Mouse (Mus musculus) hindbrain, embryonic 16.5 days (tissue): ENCODE results near the gene Zfyve28. TPM values are rescaled to one million over a fixed set of nuclear protein-coding genes. Genes with fewer than 3 reads are reported as not detected.

Source experiments
- ATAC-seq: fragments of 200-750 bp; cut with Nextera tagmentation; 2 replicates; pipeline ENCODE4 v1.8.0; 2017; ENCODE audit warnings: moderate TSS enrichment, moderate library complexity
- H3K27ac ChIP-seq: fragments of 300-500 bp; sonication (generic); 2 replicates; pipeline ENCODE4 v1.5.1; 2014; ENCODE audit warnings: low read depth, mild to moderate bottlenecking, control low read depth, low read length, moderate library complexity
- H3K27me3 ChIP-seq: fragments of 300-500 bp; sonication (generic); replicated peaks from 2 replicates; pipeline ENCODE4 v1.6.1; 2014; ENCODE audit warnings: low read length; ENCODE audit not compliant: control insufficient read depth, insufficient read depth
- H3K36me3 ChIP-seq: fragments of 300-500 bp; sonication (generic); 2 replicates; pipeline ENCODE4 v1.6.1; 2014; ENCODE audit warnings: mild to moderate bottlenecking, low read length, moderate library complexity, mixed read lengths; ENCODE audit not compliant: control insufficient read depth, insufficient read depth
- H3K4me1 ChIP-seq: fragments of 300-500 bp; sonication (generic); 2 replicates; pipeline ENCODE4 v1.6.1; 2014; ENCODE audit warnings: low read depth, low read length; ENCODE audit not compliant: control insufficient read depth, insufficient read depth
- H3K4me2 ChIP-seq: fragments of 300-500 bp; sonication (generic); 2 replicates; pipeline ENCODE4 v1.6.1; 2014; ENCODE audit warnings: mild to moderate bottlenecking, low read length, control low read depth, moderate library complexity
- H3K4me3 ChIP-seq: fragments of 300-500 bp; sonication (generic); 2 replicates; pipeline ENCODE4 v1.5.1; 2014; ENCODE audit warnings: mild to moderate bottlenecking, low read length, control low read depth, moderate library complexity
- H3K9ac ChIP-seq: fragments of 300-500 bp; sonication (generic); 2 replicates; pipeline ENCODE4 v1.6.1; 2014; ENCODE audit warnings: low read depth, mild to moderate bottlenecking, control low read depth, low read length, moderate library complexity
- H3K9me3 ChIP-seq: fragments of 300-500 bp; sonication (generic); 2 replicates; pipeline ENCODE4 v1.6.1; 2014; ENCODE audit warnings: mild to moderate bottlenecking, low read length, moderate library complexity; ENCODE audit not compliant: control insufficient read depth
- WGBS: fragments of 180-500 bp; shearing (Covaris S2); extraction: QIAGEN DNeasy Blood & Tissue Kit; methylation state at CpG from one replicate; pipeline ENCODE4 v1.1.7; 2014; 5-methylcytosine and 5-hydroxymethylcytosine counted together
- polyA plus RNA-seq: library from polyadenylated mRNA; unstranded; fragments of >200 nt; fragmentation: Nextera tagmentation; extraction: Ambion mirVana; gene quantifications from 2 replicates; pipeline ENCODE4 v1.2.1, GENCODE M21; 2015

Zfyve28 gene
- polyA plus RNA-seq, 1 experiment from 2014 or later, result 4.6 TPM

- no peak overlapping the region for H3K27ac ChIP-seq
- H3K4me3 ChIP-seq, result no peak overlapping the region
- 79% methylated on average over 6 of the region's 6 CpGs for WGBS
- peaks cover 4% of the 10 kb centered on the region; the same call in 1 of the 2 replicates for H3K4me1 ChIP-seq
- H3K36me3 ChIP-seq, result no peaks in the 10 kb centered on the region
- no peak for ATAC-seq
- no peak overlapping the region for H3K9ac ChIP-seq
- peaks cover 2% of the 10 kb centered on the region; the same call in 1 of the 2 replicates for H3K27me3 ChIP-seq
- no peaks in the 10 kb centered on the region for H3K9me3 ChIP-seq
- H3K4me2 ChIP-seq, result no peak overlapping the region
Measured at GRCm38 (mm10) chr5:34293363-34293762, 5.1 kb upstream of the Zfyve28 start.

GRCm38 (mm10) chr5:34289286-34289685 is 1.0 kb upstream of the Zfyve28 start:
- H3K27me3 ChIP-seq, result peaks cover 9% of the 10 kb centered on the region
- no peak overlapping the region for H3K9ac ChIP-seq
- no peaks in the 10 kb centered on the region for H3K9me3 ChIP-seq
- no peak overlapping the region; the same call in 1 of the 2 replicates for H3K4me2 ChIP-seq
- H3K4me1 ChIP-seq, result peaks cover 15% of the 10 kb centered on the region
- no peak overlapping the region for H3K27ac ChIP-seq
- ATAC-seq, result no peak
- H3K4me3 ChIP-seq, result no peak overlapping the region
- WGBS, result 59% methylated on average over 2 of the region's 2 CpGs
- no peaks in the 10 kb centered on the region for H3K36me3 ChIP-seq

DNA sequence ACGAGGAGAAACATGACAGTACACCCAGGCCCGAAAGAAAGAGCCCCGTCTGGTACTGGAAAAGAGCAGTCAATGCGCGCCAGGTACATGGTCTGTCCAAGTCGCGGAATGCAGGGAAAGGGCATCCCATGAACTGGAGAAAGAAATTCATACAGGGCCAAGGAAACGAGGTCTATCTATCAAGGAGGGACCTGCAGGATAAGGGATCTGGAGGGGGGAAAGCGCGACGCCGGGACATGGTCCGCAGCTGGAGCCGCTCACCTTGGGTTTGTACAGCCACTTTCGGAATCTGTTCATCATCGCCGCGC is 457 bp downstream of the Zfyve28 start:
- no peaks in the 10 kb centered on the region for H3K36me3 ChIP-seq
- H3K9me3 ChIP-seq, result no peaks in the 10 kb centered on the region
- H3K4me1 ChIP-seq, result peaks cover 15% of the 10 kb centered on the region
- peak overlapping the region; percentile 79 for H3K9ac ChIP-seq
- H3K27ac ChIP-seq, result peak overlapping the region; percentile 73
- H3K27me3 ChIP-seq, result peaks cover 9% of the 10 kb centered on the region
- H3K4me3 ChIP-seq, result peak overlapping the region; percentile 81
- no peak for ATAC-seq
- peak overlapping the region; percentile 72 for H3K4me2 ChIP-seq
- under 1% methylated on average over 16 of the region's 18 CpGs for WGBS

DNA sequence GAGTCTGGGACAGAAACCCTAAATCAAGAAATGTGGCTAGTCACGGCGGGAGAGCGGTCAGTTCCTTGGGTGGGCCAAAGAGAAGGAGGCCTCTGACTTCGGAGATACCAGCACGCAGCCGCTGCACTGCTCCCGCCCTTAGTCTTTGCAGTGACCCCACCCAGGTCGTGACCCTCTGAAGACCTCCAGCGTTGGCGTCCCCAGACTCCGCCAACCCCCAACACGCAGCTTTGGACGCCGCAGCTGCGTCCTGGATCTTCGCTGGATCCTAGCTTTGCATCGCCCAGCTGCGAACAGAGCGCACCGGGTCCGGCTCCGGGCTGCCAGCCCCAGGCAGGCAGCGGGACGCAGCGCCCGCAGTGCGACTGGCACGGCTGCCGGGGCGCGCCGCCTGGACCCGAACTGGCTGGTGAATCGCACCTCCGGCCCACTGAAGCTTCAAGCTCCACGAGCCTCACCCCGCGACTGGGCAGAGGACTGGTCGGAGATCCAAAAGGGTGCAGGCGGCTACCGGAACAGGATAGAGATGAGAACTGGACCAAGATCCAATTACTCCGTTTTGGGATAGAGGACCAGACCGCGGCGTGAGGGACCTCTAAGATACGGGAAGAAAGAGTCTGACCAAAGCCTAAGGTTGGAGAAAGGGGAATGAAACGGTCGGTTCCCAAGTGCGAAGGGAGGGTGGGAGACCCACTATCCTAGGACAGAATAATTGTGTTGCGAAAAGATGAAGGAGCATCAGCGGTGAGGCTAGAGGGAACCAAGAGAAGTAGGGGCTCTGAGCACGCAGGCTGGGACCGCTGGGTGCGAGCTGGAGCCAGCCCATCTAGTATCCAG is 1.0 kb downstream of the Zfyve28 start:
- under 1% methylated on average over 50 of the region's 54 CpGs for WGBS
- H3K27me3 ChIP-seq, result peaks cover 9% of the 10 kb centered on the region
- no peak; the same call in 1 of the 2 replicates for ATAC-seq
- H3K27ac ChIP-seq, result no peak overlapping the region
- peak overlapping the region; percentile 72 for H3K4me2 ChIP-seq
- peaks cover 15% of the 10 kb centered on the region for H3K4me1 ChIP-seq
- H3K36me3 ChIP-seq, result no peaks in the 10 kb centered on the region
- peak overlapping the region; percentile 79 for H3K9ac ChIP-seq
- no peaks in the 10 kb centered on the region for H3K9me3 ChIP-seq
- peak overlapping the region; percentile 81 for H3K4me3 ChIP-seq

- H3K27me3 ChIP-seq, result peaks cover 9% of the 10 kb centered on the region
Measured at GRCm38 (mm10) chr5:34286516-34286915, 1.7 kb downstream of the Zfyve28 start.

DNA sequence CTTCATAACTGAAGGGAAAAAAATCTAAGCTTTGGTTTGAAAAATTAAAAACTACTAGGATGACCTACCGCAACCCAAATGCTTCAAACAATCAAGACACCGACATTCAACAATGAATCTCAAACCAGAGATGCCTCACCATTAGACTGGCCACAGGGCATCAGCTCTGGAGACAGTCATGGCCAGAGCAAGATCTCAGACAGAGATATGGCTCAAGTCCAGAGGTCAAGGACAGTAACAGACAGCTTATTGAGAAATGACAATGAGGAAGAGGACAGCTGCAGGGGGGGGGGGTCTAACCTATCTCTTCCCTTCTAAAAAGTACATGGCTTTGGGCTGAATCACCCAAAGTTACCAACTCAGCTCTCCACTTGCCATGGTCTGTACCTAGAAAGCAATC is 3.0 kb downstream of the Zfyve28 start:
- H3K4me2 ChIP-seq, result no peak overlapping the region
- no peak overlapping the region for H3K4me3 ChIP-seq
- ATAC-seq, result no peak
- H3K36me3 ChIP-seq, result no peaks in the 10 kb centered on the region
- H3K27me3 ChIP-seq, result peaks cover 9% of the 10 kb centered on the region
- H3K4me1 ChIP-seq, result peaks cover 15% of the 10 kb centered on the region
- WGBS, result 91% methylated on average over 2 of the region's 2 CpGs
- H3K9ac ChIP-seq, result no peak overlapping the region
- no peaks in the 10 kb centered on the region for H3K9me3 ChIP-seq
- H3K27ac ChIP-seq, result no peak overlapping the region

More at GRCm38 (mm10) chr5:34286516-34286915, 1.7 kb downstream of the Zfyve28 start:
- Histone ChIP-seq H3K9me3 (no peaks in the 10 kb centered on the region), H3K4me2 (peak overlapping the region; percentile 72), H3K27ac (no peak overlapping the region), H3K36me3 (no peaks in the 10 kb centered on the region), H3K4me3 (peak overlapping the region; percentile 81), H3K9ac (no peak overlapping the region; the same call in 1 of the 2 replicates), H3K4me1 (peaks cover 15% of the 10 kb centered on the region)
- WGBS, result 5% methylated on average over 11 of the region's 11 CpGs
- no peak for ATAC-seq

DNA sequence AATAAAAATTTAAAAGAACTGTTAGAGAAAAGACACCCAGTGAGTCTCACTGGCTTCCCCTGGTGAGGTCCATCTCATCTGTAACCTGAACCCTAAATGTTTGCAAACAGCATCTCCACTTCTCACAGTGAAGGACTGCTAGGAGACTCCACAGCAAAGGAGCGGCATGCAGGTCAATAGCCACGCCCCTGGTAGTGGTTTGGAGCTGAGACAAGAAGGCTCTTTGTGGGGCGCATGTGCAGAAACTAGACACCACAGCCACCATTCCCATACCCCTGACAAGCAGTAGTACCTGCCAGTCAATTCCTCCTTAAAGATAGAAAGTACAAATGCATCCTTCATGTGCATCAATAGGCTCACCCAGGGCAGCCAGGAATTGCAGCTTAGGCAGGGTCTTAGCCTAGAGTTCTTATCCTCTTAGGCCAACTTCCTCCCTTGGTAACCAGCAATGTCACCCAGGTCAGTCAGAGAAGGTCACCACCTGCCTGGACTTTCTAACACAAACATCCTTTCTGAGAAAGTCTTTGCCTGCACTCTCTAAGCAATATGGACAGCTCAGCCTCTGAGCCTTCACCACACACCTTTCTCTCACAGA is 4.0 kb downstream of the Zfyve28 start:
- WGBS, result 53% methylated on average over 3 of the region's 3 CpGs
- Histone ChIP-seq H3K27ac (no peak overlapping the region), H3K4me3 (no peak overlapping the region), H3K4me1 (peaks cover 15% of the 10 kb centered on the region), H3K36me3 (no peaks in the 10 kb centered on the region), H3K9me3 (no peaks in the 10 kb centered on the region), H3K4me2 (no peak overlapping the region), H3K9ac (no peak overlapping the region), H3K27me3 (peaks cover 7% of the 10 kb centered on the region)
- no peak for ATAC-seq

GRCm38 (mm10) chr5:34283355-34283754 is 4.9 kb downstream of the Zfyve28 start:
- Histone ChIP-seq H3K36me3 (no peaks in the 10 kb centered on the region), H3K4me3 (no peak overlapping the region), H3K4me1 (peaks cover 12% of the 10 kb centered on the region), H3K4me2 (no peak overlapping the region), H3K9me3 (no peaks in the 10 kb centered on the region), H3K27me3 (peaks cover 7% of the 10 kb centered on the region), H3K27ac (no peak overlapping the region), H3K9ac (no peak overlapping the region)
- no peak for ATAC-seq
- 85% methylated on average over 5 of the region's 5 CpGs for WGBS

DNA sequence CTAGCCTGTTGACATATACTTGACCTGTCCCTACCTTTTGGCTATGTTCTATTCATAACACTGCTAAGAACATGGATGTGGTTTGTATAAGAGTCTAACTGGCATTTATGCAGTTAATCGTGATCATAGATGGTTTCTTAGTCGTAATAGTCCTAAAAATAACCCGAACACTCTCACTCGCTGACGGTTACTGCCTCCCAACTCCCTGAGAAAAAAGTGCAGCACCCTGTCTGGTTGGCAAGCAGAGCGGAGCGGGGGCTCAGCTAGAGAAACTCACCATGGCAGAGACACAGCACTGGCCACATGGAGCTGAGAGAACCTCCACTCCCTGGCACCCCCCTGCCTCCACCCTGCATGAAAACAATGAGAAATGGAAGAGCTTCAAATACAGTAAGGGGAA is 7.3 kb downstream of the Zfyve28 start:
- H3K9me3 ChIP-seq, result no peaks in the 10 kb centered on the region
- H3K36me3 ChIP-seq, result no peaks in the 10 kb centered on the region
- H3K4me3 ChIP-seq, result no peak overlapping the region
- H3K4me2 ChIP-seq, result no peak overlapping the region
- no peaks in the 10 kb centered on the region for H3K4me1 ChIP-seq
- H3K9ac ChIP-seq, result no peak overlapping the region
- 79% methylated on average over 7 of the region's 7 CpGs for WGBS
- no peak overlapping the region for H3K27ac ChIP-seq
- peaks cover 4% of the 10 kb centered on the region; the same call in 1 of the 2 replicates for H3K27me3 ChIP-seq
- ATAC-seq, result no peak
